Mouse (Mus musculus): Measurements from ENCODE around the gene Pum3. TPM values are rescaled to one million over a fixed set of nuclear protein-coding genes. Genes with fewer than 3 reads are reported as not detected.
"Not testable (repeated sequence)": the region's sequence is repeated elsewhere in the genome, so short reads cannot be mapped to it uniquely, and the experiment has no call there.

Pum3 gene
- total RNA-seq, 2 experiments from 2014 or later = 90.9 to 96.2 TPM

GRCm38 (mm10) chr19:27396719-27397118, 32.9 kb downstream of the Pum3 start:
- intact Hi-C loops (cut with DNase I) = loop anchor here (5.0 kb wide), 1 partner anchor 149 kb away; no protein-coding TSS in a partner anchor

GRCm38 (mm10) chr19:27395936-27396335, 33.7 kb downstream of the Pum3 start:
- intact Hi-C loops (cut with DNase I) = loop anchor here (5.0 kb wide), 1 partner anchor 149 kb away; no protein-coding TSS in a partner anchor
- no peak for DNase-seq (ENCODE audit: extremely low spot score in 1 of 2, low spot score in 2 of 2)

More at GRCm38 (mm10) chr19:27396719-27397118, 32.9 kb downstream of the Pum3 start:
- DNase-seq (ENCODE audit: extremely low spot score in 1 of 2, low spot score in 2 of 2) = no peak

GRCm38 (mm10) chr19:27395481-27395880, 34.1 kb downstream of the Pum3 start:
- no peak for DNase-seq (ENCODE audit: extremely low spot score in 1 of 2, low spot score in 2 of 2)
- intact Hi-C loops (cut with DNase I) = loop anchor here (5.0 kb wide), 1 partner anchor 148 kb away; no protein-coding TSS in a partner anchor

GRCm38 (mm10) chr19:27394341-27394990, 35.2 kb downstream of the Pum3 start:
- intact Hi-C loops (cut with DNase I) = no loop called here

GRCm38 (mm10) chr19:27392431-27392830, 37.2 kb downstream of the Pum3 start:
- no peak for DNase-seq (ENCODE audit: extremely low spot score in 1 of 2, low spot score in 2 of 2)
- intact Hi-C loops (cut with DNase I) = no loop called here

More at GRCm38 (mm10) chr19:27394341-27394990, 35.2 kb downstream of the Pum3 start:
- no peak for DNase-seq (ENCODE audit: extremely low spot score in 1 of 2, low spot score in 2 of 2)

GRCm38 (mm10) chr19:27391344-27391743, 38.3 kb downstream of the Pum3 start:
- DNase-seq (ENCODE audit: extremely low spot score in 1 of 2, low spot score in 2 of 2) = no peak
- intact Hi-C loops (cut with DNase I) = no loop called here

- DNase-seq (ENCODE audit: extremely low spot score in 1 of 2, low spot score in 2 of 2); intact Hi-C loops (cut with DNase I): not testable (repeated sequence)
Measured at GRCm38 (mm10) chr19:27389566-27389965, 40.1 kb downstream of the Pum3 start.

- intact Hi-C loops (cut with DNase I) = no loop called here
Measured at GRCm38 (mm10) chr19:27385304-27385703, 44.3 kb downstream of the Pum3 start.

GRCm38 (mm10) chr19:27383266-27383665, 46.4 kb downstream of the Pum3 start:
- intact Hi-C loops (cut with DNase I) = no loop called here
- no peak for DNase-seq (ENCODE audit: extremely low spot score in 1 of 2, low spot score in 2 of 2)

More at GRCm38 (mm10) chr19:27385304-27385703, 44.3 kb downstream of the Pum3 start:
- no peak for DNase-seq (ENCODE audit: extremely low spot score in 1 of 2, low spot score in 2 of 2)

GRCm38 (mm10) chr19:27382131-27382530, 47.5 kb downstream of the Pum3 start:
- DNase-seq (ENCODE audit: extremely low spot score in 1 of 2, low spot score in 2 of 2) = peak in 1 of 2 experiments; percentile 8
- intact Hi-C loops (cut with DNase I) = no loop called here

GRCm38 (mm10) chr19:27379712-27380401, 49.8 kb downstream of the Pum3 start:
- intact Hi-C loops (cut with DNase I) = no loop called here
- DNase-seq (ENCODE audit: extremely low spot score in 1 of 2, low spot score in 2 of 2) = no peak

GRCm38 (mm10) chr19:27370784-27371183, 58.8 kb downstream of the Pum3 start:
- no peak for DNase-seq (ENCODE audit: extremely low spot score in 1 of 2, low spot score in 2 of 2)
- intact Hi-C loops (cut with DNase I) = no loop called here

GRCm38 (mm10) chr19:27370174-27370573, 59.5 kb downstream of the Pum3 start:
- DNase-seq (ENCODE audit: extremely low spot score in 1 of 2, low spot score in 2 of 2) = no peak
- intact Hi-C loops (cut with DNase I) = no loop called here

- intact Hi-C loops (cut with DNase I) = no loop called here
- DNase-seq (ENCODE audit: extremely low spot score in 1 of 2, low spot score in 2 of 2) = no peak
Measured at GRCm38 (mm10) chr19:27369461-27370135, 60.0 kb downstream of the Pum3 start.

GRCm38 (mm10) chr19:27366113-27366746, 63.4 kb downstream of the Pum3 start:
- intact Hi-C loops (cut with DNase I) = no loop called here
- DNase-seq (ENCODE audit: extremely low spot score in 1 of 2, low spot score in 2 of 2) = no peak

GRCm38 (mm10) chr19:27364521-27364931, 65.1 kb downstream of the Pum3 start:
- intact Hi-C loops (cut with DNase I) = no loop called here
- no peak for DNase-seq (ENCODE audit: extremely low spot score in 1 of 2, low spot score in 2 of 2)

GRCm38 (mm10) chr19:27363891-27364290, 65.7 kb downstream of the Pum3 start:
- intact Hi-C loops (cut with DNase I) = no loop called here
- DNase-seq (ENCODE audit: extremely low spot score in 1 of 2, low spot score in 2 of 2) = no peak

- DNase-seq (ENCODE audit: extremely low spot score in 1 of 2, low spot score in 2 of 2) = no peak
- intact Hi-C loops (cut with DNase I) = no loop called here
Measured at GRCm38 (mm10) chr19:27360381-27360780, 69.2 kb downstream of the Pum3 start.

GRCm38 (mm10) chr19:27351700-27352099, 77.9 kb downstream of the Pum3 start:
- no peak for DNase-seq (ENCODE audit: extremely low spot score in 1 of 2, low spot score in 2 of 2)
- intact Hi-C loops (cut with DNase I) = no loop called here

Data from left cerebral cortex, postnatal 10 days (tissue).